Mouse (Mus musculus) NIH3T3 (cell line): ENCODE results near the gene Akt1s1.

Experiments used
- DNase-seq: peaks from one replicate; pipeline ENCODE4 v3.0.0-alpha.2; 2012; ENCODE audit warnings: low read depth

Gene Akt1s1

GRCm38 (mm10) chr7:44853596-44854355 is 5.0 kb downstream of the Akt1s1 start:
- DNase-seq, result no peak

GRCm38 (mm10) chr7:44854356-44855031 is 5.7 kb downstream of the Akt1s1 start:
- no peak for DNase-seq

- DNase-seq, result no peak
These were observed 6.2 kb downstream of the Akt1s1 start for GRCm38 (mm10) chr7:44855036-44855435.

GRCm38 (mm10) chr7:44856265-44856916 is 7.6 kb downstream of the Akt1s1 start:
- DNase-seq, result no peak

GRCm38 (mm10) chr7:44857042-44857552 is 8.3 kb downstream of the Akt1s1 start, which contains the start of gene Pnkp:
Gene Pnkp, plus strand, starts transcription at chr7:44857139.
- DNase-seq, result peak; percentile 96

- peak; percentile 78 for DNase-seq
These were observed 9.1 kb downstream of the Akt1s1 start for GRCm38 (mm10) chr7:44857905-44858304.

GRCm38 (mm10) chr7:44859896-44860295 is 11.1 kb downstream of the Akt1s1 start:
- no peak for DNase-seq

- DNase-seq, result peak; percentile 84
These were observed 12.0 kb downstream of the Akt1s1 start for GRCm38 (mm10) chr7:44860576-44861428.

- DNase-seq, result no peak
These were observed 12.6 kb downstream of the Akt1s1 start for GRCm38 (mm10) chr7:44861429-44861816.

GRCm38 (mm10) chr7:44862434-44862833 is 13.6 kb downstream of the Akt1s1 start:
- DNase-seq, result no peak

GRCm38 (mm10) chr7:44863210-44863609 is 14.4 kb downstream of the Akt1s1 start:
- DNase-seq, result no peak

- no peak for DNase-seq
These were observed 15.2 kb downstream of the Akt1s1 start for GRCm38 (mm10) chr7:44863982-44864494.

GRCm38 (mm10) chr7:44864595-44865542 is 16.1 kb downstream of the Akt1s1 start:
- no peak for DNase-seq

GRCm38 (mm10) chr7:44866276-44867009 is 17.7 kb downstream of the Akt1s1 start:
- DNase-seq, result peak; percentile 83

- no peak for DNase-seq
These were observed 18.4 kb downstream of the Akt1s1 start for GRCm38 (mm10) chr7:44867010-44867702.

GRCm38 (mm10) chr7:44867802-44868201 is 19.0 kb downstream of the Akt1s1 start:
- DNase-seq, result no peak

- DNase-seq, result no peak
These were observed 19.7 kb downstream of the Akt1s1 start for GRCm38 (mm10) chr7:44868465-44868864.

GRCm38 (mm10) chr7:44868919-44869696 is 20.3 kb downstream of the Akt1s1 start:
- peak; percentile 84 for DNase-seq
